Mouse (Mus musculus) yolk sac, embryonic 10.5 days (tissue): Measurements from ENCODE around the gene Cntnap5b.
"Not testable (repeated sequence)": the region's sequence is repeated elsewhere in the genome, so short reads cannot be mapped to it uniquely, and the experiment has no call there.

Experiments used
- DNase-seq: peaks from one replicate; pipeline ENCODE4 v3.0.0-alpha.2; 2017; ENCODE audit warnings: low spot score

Cntnap5b gene

DNA sequence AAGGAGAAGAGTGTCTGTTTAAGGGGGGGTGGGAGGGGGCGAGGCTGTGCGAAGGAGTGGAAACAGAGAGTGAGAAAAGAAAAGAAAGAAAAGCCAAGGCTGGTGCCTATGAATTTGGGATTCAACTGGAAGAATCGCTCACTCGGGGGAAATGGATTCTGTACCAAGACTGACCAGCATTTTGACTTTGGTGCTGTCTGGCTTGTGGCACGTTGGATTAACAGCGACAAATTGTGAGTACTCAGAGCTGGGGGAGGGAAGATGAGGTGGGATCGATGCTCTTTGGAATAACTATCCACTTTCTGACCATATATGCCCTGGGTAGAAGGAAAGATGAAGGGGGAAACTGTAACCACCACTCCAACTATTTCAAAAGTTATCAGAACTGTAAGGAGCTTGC lies at the start of gene Cntnap5b:
Cntnap5b (plus strand) TSS at position 152 of the 400 bp plus-strand sequence.
- DNase-seq, result no peak

GRCm38 (mm10) chr1:99759996-99760395 lies 12.6 kb upstream of the Cntnap5b start:
- no peak for DNase-seq

DNA sequence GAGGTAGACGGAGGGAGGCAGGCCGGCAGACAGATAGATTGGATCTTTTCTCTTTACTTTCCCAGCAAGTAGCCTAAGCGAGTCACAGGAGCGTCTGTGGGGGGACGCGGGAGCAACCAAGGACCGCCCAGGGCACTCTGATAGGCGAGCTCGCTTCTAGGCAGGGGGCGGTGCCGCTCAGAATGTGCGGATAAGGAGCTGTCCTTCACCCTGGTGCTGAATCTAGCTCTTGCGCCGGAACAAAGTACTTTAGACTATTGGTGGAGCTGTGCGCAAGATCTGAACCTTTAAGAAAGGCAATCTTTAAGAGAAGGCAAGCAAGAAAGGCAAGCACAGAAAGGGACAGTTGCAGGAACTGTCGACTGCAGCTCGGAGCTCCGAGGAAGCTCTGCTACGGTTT lies 382 bp upstream of the Cntnap5b start:
- DNase-seq, result peak; percentile 60

DNA sequence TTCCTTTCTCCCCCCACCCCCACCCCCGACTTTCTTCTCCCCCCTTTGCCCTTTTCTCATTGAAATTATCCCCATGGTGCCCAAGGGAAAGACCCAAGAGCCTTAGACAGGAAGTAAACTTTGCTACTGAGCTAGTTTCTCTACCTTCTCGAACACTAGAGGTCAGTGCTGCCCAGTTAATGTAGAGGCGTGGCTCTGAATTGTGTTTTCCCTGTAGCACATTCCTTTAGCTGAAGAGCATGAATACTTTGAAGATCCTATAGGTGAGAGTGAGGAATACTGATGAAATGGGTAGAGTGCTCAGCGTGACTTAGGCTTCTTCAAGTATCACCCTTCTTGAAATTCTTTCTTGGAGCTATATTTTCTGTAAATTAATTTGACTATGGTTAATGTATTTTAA lies 1.6 kb downstream of the Cntnap5b start:
- DNase-seq, result peak; percentile 1

- no peak for DNase-seq
These were observed 41.0 kb downstream of the Cntnap5b start for GRCm38 (mm10) chr1:99813334-99814110.

GRCm38 (mm10) chr1:99872344-99872743 lies 99.8 kb downstream of the Cntnap5b start:
- DNase-seq, result no peak

DNA sequence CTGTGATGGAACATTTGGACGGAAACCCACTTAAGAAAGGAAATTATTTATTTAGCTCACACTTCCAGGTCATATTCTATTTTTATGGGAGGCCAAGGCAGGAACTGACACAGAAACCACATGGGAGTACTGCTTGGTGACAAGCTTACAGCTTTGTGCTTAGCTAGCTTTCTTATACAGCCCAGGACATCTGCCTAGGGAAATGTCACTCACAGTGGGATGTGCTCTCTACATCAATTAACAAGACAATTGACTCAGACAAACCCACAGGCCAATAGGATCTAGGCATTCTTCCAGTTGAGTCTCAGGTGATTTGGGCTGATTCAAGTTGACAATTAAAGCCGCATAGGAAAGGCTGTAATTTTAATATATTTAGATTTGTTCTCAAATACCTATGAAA lies 135.2 kb downstream of the Cntnap5b start:
- DNase-seq, result no peak

DNA sequence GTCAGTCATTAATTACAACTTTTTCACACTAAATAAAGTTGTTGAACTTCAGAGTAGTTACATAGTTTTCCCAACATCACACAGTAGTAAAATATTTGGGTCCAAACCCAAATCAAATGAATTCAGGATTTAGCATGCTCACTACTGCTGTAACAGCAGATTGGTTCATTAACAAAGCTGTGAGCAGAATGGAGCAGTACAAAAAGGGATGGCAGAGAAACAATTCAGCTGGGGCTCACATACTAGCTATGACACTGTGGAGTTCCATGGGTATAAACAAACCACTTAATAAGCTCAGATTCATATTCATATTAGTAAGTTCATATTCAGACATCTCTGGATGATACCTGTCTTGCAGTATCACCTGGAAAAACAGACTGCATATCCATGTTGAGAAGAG lies 170.9 kb downstream of the Cntnap5b start:
- no peak for DNase-seq

DNA sequence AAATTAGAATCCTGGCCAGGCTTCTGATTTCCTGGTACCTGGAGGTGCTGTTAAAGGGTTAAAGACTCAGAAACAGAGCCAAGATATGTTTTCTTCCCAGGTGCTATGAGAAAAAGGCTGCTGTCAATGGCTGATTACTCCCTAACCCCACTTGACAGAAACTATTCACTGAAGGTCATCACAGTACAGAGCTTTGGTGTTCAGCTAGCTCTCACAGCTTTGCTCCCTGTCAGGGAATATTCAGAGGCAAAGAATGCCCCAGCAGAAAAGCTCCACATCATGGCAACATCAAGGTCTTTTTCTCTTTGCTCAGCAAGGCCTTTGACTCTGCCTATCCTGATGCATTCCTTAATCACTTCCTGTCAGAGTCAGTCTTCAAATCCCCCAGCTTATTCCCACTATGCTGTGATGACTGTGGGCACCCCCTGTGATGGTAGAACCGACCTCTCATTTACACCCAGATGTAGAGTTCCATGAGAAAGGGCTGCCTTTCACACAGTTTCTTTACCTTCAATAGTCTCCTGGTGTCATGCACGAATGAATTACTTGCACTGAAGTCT lies 186.9 kb downstream of the Cntnap5b start:
- DNase-seq, result no peak

DNA sequence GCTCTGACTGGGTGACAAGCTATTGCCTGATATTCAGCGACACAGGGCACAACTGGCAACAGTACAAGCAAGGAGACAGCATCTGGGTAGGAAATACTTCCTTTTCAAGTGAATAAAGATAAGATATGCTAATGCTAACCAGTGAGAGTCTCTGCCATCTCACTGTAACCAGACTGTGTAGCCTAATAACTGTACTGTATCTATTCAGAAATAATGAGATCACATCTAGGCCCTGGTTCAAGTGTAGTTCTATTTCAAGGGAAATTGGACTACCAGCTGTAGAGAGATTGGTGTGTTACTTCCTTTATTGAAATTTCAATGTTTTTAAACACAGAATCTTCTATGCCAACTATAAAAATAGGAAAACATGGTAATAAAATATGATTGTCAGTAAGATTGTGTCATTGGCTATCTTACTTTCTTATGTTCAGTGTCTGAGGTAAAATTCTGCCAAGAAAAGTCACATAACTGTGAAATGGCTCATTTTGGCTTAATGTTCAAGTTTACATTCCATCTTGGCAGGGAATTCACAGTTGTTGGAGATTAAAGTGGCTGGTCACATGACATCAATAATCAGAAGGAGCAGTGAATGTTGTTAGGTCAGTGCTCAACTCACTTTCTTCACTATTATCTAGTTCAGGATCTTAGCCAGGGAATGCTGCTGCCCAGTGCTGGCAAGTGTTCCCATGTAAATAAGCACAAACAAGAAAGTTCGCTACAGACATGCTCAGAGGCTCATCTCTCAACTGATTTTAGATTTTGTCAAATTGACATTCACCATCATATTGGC lies 194.9 kb downstream of the Cntnap5b start:
- DNase-seq, result no peak

GRCm38 (mm10) chr1:99970184-99971086 lies 197.9 kb downstream of the Cntnap5b start:
- no peak for DNase-seq

GRCm38 (mm10) chr1:100001226-100001625 lies 228.7 kb downstream of the Cntnap5b start:
- not testable (repeated sequence) for DNase-seq

DNA sequence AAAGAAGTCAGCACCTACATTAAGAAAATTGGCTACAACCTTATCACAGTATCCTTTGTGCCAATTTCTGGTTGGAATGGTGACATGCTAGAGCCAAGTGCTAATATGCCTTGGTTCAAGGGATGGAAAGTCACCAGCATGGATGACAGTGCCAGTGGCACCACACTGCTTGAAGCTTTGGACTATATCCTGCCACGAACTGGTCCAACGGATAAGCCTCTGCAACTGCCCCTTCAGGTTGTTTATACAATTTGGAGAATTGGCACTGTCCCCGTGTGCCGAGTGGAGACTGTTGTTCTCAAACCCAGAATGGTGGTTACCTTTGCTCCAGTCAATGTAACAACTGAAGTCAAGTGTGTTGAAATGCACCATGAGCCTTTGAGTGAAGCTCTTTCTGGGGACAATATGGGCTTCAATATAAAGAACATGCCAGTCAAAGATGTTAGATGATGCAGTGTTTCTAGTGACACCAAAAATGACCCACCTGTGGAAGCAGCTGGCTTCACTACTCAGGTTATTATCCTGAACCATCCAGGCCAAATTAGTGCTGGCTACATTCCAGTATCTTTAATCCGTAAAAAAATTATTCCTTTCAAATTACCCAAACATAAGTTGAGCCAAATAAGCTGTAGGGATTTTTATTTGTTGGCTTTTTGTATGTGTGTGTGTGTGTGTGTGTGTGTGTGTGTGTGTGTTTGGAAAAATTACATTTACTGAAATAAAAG lies 233.6 kb downstream of the Cntnap5b start:
- no peak for DNase-seq

DNA sequence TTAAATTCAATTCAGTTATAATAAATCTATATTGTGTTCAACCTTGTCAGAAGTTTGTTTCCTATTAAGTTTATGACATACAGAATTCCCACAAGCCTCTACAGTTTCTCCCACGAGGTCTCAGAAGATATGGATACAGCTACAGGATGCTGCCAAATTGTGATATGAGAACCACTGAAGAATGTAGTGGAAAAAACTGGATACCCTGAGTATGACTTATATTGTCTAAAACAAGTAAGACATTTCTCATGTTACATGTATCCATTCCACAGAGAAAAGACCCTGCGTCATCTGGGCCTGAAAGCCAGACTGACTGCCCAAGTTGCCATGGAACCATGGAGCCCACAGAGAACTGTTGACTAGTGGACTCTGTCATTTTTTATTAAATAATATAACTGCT lies 269.2 kb downstream of the Cntnap5b start:
- no peak for DNase-seq

DNA sequence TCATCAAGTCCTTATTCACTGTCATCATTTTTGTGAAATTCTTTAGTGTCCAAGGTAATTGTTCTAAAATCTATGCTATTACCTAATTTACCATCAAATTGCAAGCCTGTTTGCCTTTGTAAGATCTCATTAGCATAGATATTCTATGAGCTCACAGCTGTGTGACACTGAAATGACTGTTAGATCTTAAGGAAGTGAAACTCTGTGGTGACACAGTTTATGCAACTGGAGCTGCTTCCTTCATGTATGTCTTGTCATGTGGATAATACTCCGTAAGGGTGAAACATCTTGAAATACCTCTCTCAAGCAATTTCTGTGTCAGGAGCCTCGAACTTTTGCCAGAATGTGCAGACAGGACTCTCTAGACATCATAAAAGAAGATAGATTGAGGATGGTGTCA lies 307.2 kb downstream of the Cntnap5b start:
- no peak for DNase-seq

DNA sequence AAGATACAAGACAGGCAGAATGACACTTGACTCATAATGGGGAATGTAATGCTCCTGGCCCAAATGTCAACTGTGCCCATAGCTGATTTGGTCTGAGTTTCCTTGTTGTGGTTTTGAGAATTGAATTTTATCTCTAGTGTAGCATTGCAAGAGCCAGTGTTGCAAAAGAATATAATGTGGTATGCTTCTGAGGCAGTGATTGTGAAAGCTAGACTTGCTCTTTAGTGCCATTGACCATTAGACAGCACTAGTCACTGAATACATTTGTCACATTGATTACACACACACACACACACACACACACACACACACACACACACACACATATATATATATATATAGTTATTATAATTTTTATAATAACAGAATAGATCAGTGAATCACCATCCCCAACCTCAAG lies 328.0 kb downstream of the Cntnap5b start:
- no peak for DNase-seq

GRCm38 (mm10) chr1:100101017-100101416 lies 328.5 kb downstream of the Cntnap5b start:
- no peak for DNase-seq

DNA sequence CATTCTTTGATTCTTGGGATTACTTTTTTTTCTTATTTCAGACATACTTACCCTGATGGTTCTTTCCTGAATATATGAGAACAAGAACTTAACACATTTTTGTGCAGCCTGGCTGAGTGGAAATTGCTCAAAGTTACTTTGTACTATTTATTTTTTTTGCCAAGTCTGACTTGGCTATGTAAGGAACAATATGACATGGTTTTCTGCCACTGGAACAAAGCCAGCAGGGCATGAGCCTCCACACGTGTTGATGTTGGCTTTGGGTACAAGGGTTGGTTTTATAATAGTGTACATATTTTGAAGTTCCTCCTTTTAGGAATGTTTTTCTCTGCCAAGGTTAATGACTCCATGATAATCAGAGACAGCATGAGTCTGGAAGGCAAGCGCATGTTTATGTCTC lies 331.8 kb downstream of the Cntnap5b start:
- DNase-seq, result no peak

GRCm38 (mm10) chr1:100122410-100122935 lies 349.9 kb downstream of the Cntnap5b start:
- DNase-seq, result no peak

- DNase-seq, result no peak
These were observed 391.2 kb downstream of the Cntnap5b start for GRCm38 (mm10) chr1:100163588-100164357.
